Mouse (Mus musculus) cortical plate, adult 2 months (tissue): ENCODE data around the gene Cyp2d11.

Source experiments
- CTCF ChIP-seq: fragments of 200-500 bp; IDR thresholded peaks from 2 replicates; pipeline ENCODE4 v1.5.1; 2011; ENCODE audit warnings: mild to moderate bottlenecking, control low read depth, low read length; ENCODE audit not compliant: insufficient read depth; ENCODE audit errors: extremely low read depth
- POLR2A ChIP-seq: fragments of 200-500 bp; IDR thresholded peaks from 2 replicates; pipeline ENCODE4 v1.6.1; 2011; ENCODE audit warnings: mild to moderate bottlenecking, low read length, control low read depth; ENCODE audit not compliant: insufficient read depth; ENCODE audit errors: extremely low read depth

GRCm38 (mm10) chr15:82343368-82344287 lies 50.2 kb downstream of the Cyp2d11 start:
- no peak for TF ChIP-seq POLR2A
- no peak for TF ChIP-seq CTCF
